Mouse (Mus musculus) heart, postnatal 0 days (tissue): ENCODE data around the gene Frem2. TPM values are rescaled to one million over a fixed set of nuclear protein-coding genes. Genes with fewer than 3 reads are reported as not detected.

Experiments
- ATAC-seq: fragments of 200-750 bp; cut with Nextera tagmentation; 2 replicates; pipeline ENCODE4 v1.8.0; 2017; ENCODE audit warnings: low read depth, moderate number of reproducible peaks, moderate library complexity; ENCODE audit not compliant: insufficient read depth
- DNase-seq: peaks from one replicate; pipeline ENCODE4 v3.0.0-alpha.2; 2016; ENCODE audit warnings: low spot score
- H3K27ac ChIP-seq: fragments of 300-500 bp; sonication (generic); 2 replicates; pipeline ENCODE4 v1.5.1; 2014; ENCODE audit warnings: low read depth, mild to moderate bottlenecking
- H3K27me3 ChIP-seq: fragments of 300-500 bp; sonication (generic); 2 replicates; pipeline ENCODE4 v1.6.1; 2014; ENCODE audit warnings: low read length, mixed read lengths; ENCODE audit not compliant: control insufficient read depth, insufficient read depth
- H3K36me3 ChIP-seq: fragments of 300-500 bp; sonication (generic); replicated peaks from 2 replicates; pipeline ENCODE4 v1.6.1; 2014; ENCODE audit warnings: low read length, mixed read lengths; ENCODE audit not compliant: control insufficient read depth, insufficient read depth
- H3K4me1 ChIP-seq: fragments of 300-500 bp; sonication (generic); 2 replicates; pipeline ENCODE4 v1.6.1; 2014; ENCODE audit warnings: antibody characterized with exemption; ENCODE audit not compliant: control insufficient read depth, insufficient read depth
- H3K4me2 ChIP-seq: fragments of 300-500 bp; sonication (generic); 2 replicates; pipeline ENCODE4 v1.6.1; 2014; ENCODE audit warnings: low read depth, mild to moderate bottlenecking, low read length, moderate library complexity
- H3K4me3 ChIP-seq: fragments of 300-500 bp; sonication (generic); 2 replicates; pipeline ENCODE4 v1.5.1; 2014; ENCODE audit warnings: low read depth, low read length
- H3K9ac ChIP-seq: fragments of 300-500 bp; sonication (generic); replicated peaks from 2 replicates; pipeline ENCODE4 v1.6.1; 2014; ENCODE audit warnings: low read depth, low read length, mixed read lengths
- H3K9me3 ChIP-seq: fragments of 300-500 bp; sonication (generic); replicated peaks from 2 replicates; pipeline ENCODE4 v1.6.1; 2016; ENCODE audit warnings: low read length; ENCODE audit not compliant: control insufficient read depth
- CTCF ChIP-seq: IDR thresholded peaks from 2 replicates; pipeline ENCODE4 v1.5.1; 2016; ENCODE audit warnings: antibody characterized with exemption, control low read depth, low read depth
- EP300 ChIP-seq: IDR thresholded peaks from 2 replicates; pipeline ENCODE4 v1.6.1; 2016; ENCODE audit warnings: antibody characterized with exemption, low read depth
- WGBS: fragments of 180-500 bp; shearing (Covaris S2); extraction: QIAGEN DNeasy Blood & Tissue Kit; methylation state at CpG from one replicate; pipeline ENCODE4 v1.1.7; 2014; 5-methylcytosine and 5-hydroxymethylcytosine counted together
- polyA plus RNA-seq: library from polyadenylated mRNA; unstranded; fragments of >200 nt; fragmentation: Nextera tagmentation; extraction: Ambion mirVana; gene quantifications from 2 replicates; pipeline ENCODE4 v1.2.1, GENCODE M21; 2015
- total RNA-seq: library from RNA; depleted of rRNA; stranded (reverse); fragments of >200 nt; gene quantifications from 2 replicates; pipeline ENCODE4 v1.2.3, GENCODE M21; 2014; ENCODE audit warnings: low replicate concordance

Gene Frem2
- total and polyA plus RNA-seq, 2 experiments from 2014 or later = 1.4 to 16.4 TPM

- ATAC-seq = no peak; the same call in 1 of the 2 replicates
- no peak overlapping the region; the same call in 1 of the 2 replicates for H3K27ac ChIP-seq
These were observed 784 bp upstream of the Frem2 start for GRCm38 (mm10) chr3:53657744-53658534.

DNA sequence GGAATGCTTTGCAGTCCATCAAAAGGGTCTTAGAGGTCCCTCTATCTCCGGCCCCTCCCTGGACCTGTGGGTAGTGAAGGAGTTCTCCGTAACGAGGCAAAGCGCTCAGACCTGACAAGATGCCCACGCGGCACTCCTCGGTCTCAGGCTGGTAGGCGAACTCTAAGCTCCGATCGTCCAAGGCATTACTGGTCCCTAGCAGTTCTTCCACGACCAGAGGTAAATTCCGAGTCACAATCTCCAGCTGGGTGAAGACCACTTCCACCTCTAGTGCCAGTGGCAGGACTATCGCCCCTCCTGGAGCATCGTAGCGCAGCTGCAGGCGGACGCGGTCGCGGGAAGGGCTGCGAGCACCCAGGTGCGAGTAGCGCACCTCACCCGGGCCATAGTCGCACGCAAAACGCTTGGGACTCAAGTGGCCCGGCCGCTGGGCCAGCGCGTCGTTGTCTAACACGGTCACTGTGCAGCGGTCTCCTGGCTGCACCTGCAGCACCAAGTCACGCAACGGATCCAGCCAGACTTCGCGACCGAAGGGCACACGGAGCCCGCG lies 752 bp downstream of the Frem2 start:
- Histone ChIP-seq H3K4me2 (peak overlapping the region; percentile 86), H3K9me3 (0 out of 2 replicates have a peak, but pooled peaks cover 13% of the 10 kb centered on the region), H3K27me3 (peaks cover 13% of the 10 kb centered on the region; the same call in 1 of the 2 replicates), H3K4me3 (peak overlapping the region; percentile 57), H3K36me3 (peaks cover 4% of the 10 kb centered on the region; the same call in 1 of the 2 replicates), H3K9ac (peak overlapping the region; percentile 40), H3K4me1 (peaks cover 9% of the 10 kb centered on the region), H3K27ac (peak overlapping the region; percentile 5; the same call in 1 of the 2 replicates)
- ATAC-seq (peak; percentile 15; the same call in 1 of the 2 replicates), DNase-seq (no peak)
- WGBS = 1% methylated on average over 42 of the region's 42 CpGs
- TF ChIP-seq EP300 = no peak

More at GRCm38 (mm10) chr3:53657744-53658534, 784 bp upstream of the Frem2 start:
- no peak overlapping the region for H3K9ac ChIP-seq
- DNase-seq = peak; percentile 63
- H3K4me1 ChIP-seq = peaks cover 9% of the 10 kb centered on the region
- H3K4me3 ChIP-seq = peak overlapping the region; percentile 57
- peak overlapping the region; percentile 86 for H3K4me2 ChIP-seq
- 2% methylated on average over 21 of the region's 21 CpGs for WGBS
- peaks cover 13% of the 10 kb centered on the region; the same call in 1 of the 2 replicates for H3K27me3 ChIP-seq
- no peak for TF ChIP-seq EP300
- TF ChIP-seq CTCF = peak; percentile 64
- H3K36me3 ChIP-seq = peaks cover 4% of the 10 kb centered on the region; the same call in 1 of the 2 replicates
- 0 out of 2 replicates have a peak, but pooled peaks cover 13% of the 10 kb centered on the region for H3K9me3 ChIP-seq

DNA sequence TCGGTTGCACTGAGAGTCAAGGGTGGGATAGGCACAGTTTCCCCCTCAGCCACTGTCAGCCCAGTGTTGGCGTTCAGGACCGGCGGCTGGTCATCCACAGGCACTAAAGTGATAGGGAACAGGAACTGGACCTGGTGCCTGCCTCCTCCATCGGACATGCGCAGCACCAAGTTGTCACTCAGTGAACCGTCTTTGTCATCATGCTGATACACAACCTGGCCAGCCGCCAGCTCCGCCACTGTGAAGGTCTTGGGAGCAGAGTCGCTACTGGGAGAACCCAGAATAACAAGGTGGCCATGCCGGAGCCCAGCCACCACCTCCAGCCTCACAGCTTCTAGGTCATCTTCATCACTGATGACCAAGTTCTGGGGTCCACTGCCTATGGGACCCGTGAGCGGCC lies 1.8 kb downstream of the Frem2 start:
- no peak overlapping the region for H3K4me3 ChIP-seq
- no peak overlapping the region for H3K4me2 ChIP-seq

DNA sequence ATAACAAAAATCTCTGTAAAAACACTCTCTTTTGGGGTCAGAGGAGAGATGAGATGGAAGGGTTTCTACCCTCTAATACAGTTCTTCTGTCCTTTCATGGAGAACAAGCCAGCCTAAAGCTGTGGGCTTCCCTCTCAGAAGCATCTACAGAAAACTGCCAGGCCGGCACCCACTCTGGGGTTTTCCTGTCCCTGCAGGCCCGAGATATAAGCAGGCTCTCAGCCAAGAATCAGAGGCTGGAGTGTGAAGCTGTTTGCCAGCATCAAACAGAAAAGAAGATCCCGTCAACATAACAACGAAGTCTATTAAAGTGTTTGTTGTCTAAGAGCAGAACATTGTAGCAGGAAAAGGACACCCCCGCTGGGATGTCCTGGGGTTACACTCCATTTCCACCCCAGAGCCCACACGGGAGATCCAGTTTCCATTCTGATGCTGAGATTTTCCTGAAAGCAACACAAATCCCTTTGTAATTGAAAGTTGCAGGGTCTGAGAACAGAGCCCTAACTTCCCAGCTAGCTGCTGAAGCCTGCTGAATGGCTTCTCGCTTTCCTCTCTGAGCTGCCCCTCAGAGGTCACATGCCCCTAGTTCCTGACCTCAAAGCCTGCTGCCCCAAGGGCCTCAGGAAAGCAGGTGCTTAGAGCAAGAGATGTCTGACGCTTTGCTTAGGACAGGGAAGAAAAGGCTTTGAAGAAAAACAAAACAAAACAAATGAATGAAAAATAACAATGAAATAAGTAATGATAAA lies 7.0 kb downstream of the Frem2 start:
- TF ChIP-seq CTCF = no peak
- TF ChIP-seq EP300 = no peak
- H3K27ac ChIP-seq = peak overlapping the region; percentile 66
- H3K9me3 ChIP-seq = 0 out of 2 replicates have a peak, but pooled peaks cover 13% of the 10 kb centered on the region
- H3K4me3 ChIP-seq = no peak overlapping the region
- H3K9ac ChIP-seq = no peak overlapping the region
- peaks cover 4% of the 10 kb centered on the region; the same call in 1 of the 2 replicates for H3K36me3 ChIP-seq
- 0 out of 2 replicates have a peak, but pooled peaks cover 5% of the 10 kb centered on the region for H3K27me3 ChIP-seq
- 9% methylated on average over 8 of the region's 8 CpGs for WGBS
- peak; percentile 51 for DNase-seq
- H3K4me1 ChIP-seq = peaks cover 13% of the 10 kb centered on the region
- ATAC-seq = no peak
- peak overlapping the region; percentile 22; the same call in 1 of the 2 replicates for H3K4me2 ChIP-seq

More for the DNA sequence above, 1.8 kb downstream of the Frem2 start:
- Histone ChIP-seq H3K27ac (no peak overlapping the region), H3K9me3 (0 out of 2 replicates have a peak, but pooled peaks cover 13% of the 10 kb centered on the region), H3K4me1 (peaks cover 11% of the 10 kb centered on the region), H3K36me3 (peaks cover 4% of the 10 kb centered on the region; the same call in 1 of the 2 replicates), H3K9ac (no peak overlapping the region), H3K27me3 (peaks cover 13% of the 10 kb centered on the region; the same call in 1 of the 2 replicates)
- ATAC-seq (no peak), DNase-seq (no peak)
- WGBS = 69% methylated on average over 13 of the region's 13 CpGs
- TF ChIP-seq CTCF (no peak), EP300 (no peak)

GRCm38 (mm10) chr3:53649425-53649824 lies 7.7 kb downstream of the Frem2 start:
- H3K27me3 ChIP-seq = no peaks in the 10 kb centered on the region
- peaks cover 13% of the 10 kb centered on the region for H3K4me1 ChIP-seq
- no peak for ATAC-seq
- TF ChIP-seq EP300 = no peak
- no peak for TF ChIP-seq CTCF
- WGBS = 45% methylated on average over 4 of the region's 4 CpGs
- no peak overlapping the region for H3K9ac ChIP-seq
- H3K36me3 ChIP-seq = no peaks in the 10 kb centered on the region; the same call in 1 of the 2 replicates
- H3K4me3 ChIP-seq = no peak overlapping the region
- no peak overlapping the region for H3K4me2 ChIP-seq
- 0 out of 2 replicates have a peak, but pooled peaks cover 9% of the 10 kb centered on the region for H3K9me3 ChIP-seq
- no peak for DNase-seq
- H3K27ac ChIP-seq = no peak overlapping the region
